ENCODE assay signal across 8 mouse cellular contexts in the genomic region with DNA sequence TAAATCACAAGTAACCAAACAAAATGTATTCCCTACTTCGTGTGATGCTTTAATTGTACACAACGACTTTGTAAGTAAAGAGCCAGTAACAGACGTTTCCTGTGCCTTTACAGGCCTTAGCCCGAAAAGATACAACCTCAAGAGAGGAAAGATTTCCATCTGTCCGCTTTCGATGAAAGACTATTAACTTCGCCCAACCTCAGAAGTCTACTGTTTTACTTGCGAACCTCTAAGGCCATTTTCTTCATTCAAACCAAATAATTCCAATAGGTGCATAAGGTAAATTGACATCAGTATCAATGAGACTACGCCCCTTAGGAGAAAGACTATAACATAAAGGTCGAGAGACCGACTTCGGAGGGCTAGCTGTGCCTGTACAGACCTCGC. TPM values are rescaled to one million over a fixed set of nuclear protein-coding genes. Genes with fewer than 3 reads are reported as not detected.
A peak's percentile ranks its signal among the peaks of the same experiment; 100 is the strongest.
DNase-seq lines count a peak whose midpoint lies in the region; ATAC-seq and TF ChIP-seq lines count a peak whose summit lies in the region.

No protein-coding gene starts in this region.

- no peak for ATAC-seq in lung, embryonic 14.5 days (ENCODE audit: insufficient read depth)
- no peak for ATAC-seq in hindbrain, postnatal 0 days

- peaks cover 19% of the 10 kb centered on the region for H3K36me3 ChIP-seq in lung, embryonic 14.5 days (ENCODE audit: insufficient read depth)
- peaks cover 10% of the 10 kb centered on the region for H3K36me3 ChIP-seq in hindbrain, postnatal 0 days (ENCODE audit: insufficient read depth, low read length)

- peak overlapping the region; percentile 97 for H3K4me3 ChIP-seq in lung, embryonic 14.5 days (ENCODE audit: low read depth, low read length)
- peak overlapping the region; percentile 89 for H3K4me3 ChIP-seq in cortical plate, adult 2 months (ENCODE audit: insufficient read depth, low read length)
- H3K4me3 ChIP-seq in hindbrain, postnatal 0 days (ENCODE audit: low read length): peak overlapping the region; percentile 92

- peak overlapping the region; percentile 95 for H3K9ac ChIP-seq in lung, embryonic 14.5 days
- H3K9ac ChIP-seq in hindbrain, postnatal 0 days (replicated peaks; ENCODE audit: low read length): peak overlapping the region; percentile 89

- no peaks in the 10 kb centered on the region for H3K9me3 ChIP-seq in lung, embryonic 14.5 days (ENCODE audit: low read depth, low read length)
- H3K9me3 ChIP-seq in hindbrain, postnatal 0 days (ENCODE audit: low read length): no peaks in the 10 kb centered on the region

- TF ChIP-seq CTCF in lung, embryonic 14.5 days (IDR thresholded peaks at IDR 0.05; ENCODE audit: low read depth): no peak
- no peak for TF ChIP-seq CTCF in cortical plate, adult 2 months (IDR thresholded peaks at IDR 0.05; ENCODE audit: extremely low read depth, insufficient read depth, low read length)
- TF ChIP-seq CTCF in hindbrain, postnatal 0 days (IDR thresholded peaks at IDR 0.05; ENCODE audit: low read depth): no peak

- peaks cover 10% of the 10 kb centered on the region for H3K4me1 ChIP-seq in lung, embryonic 14.5 days (ENCODE audit: insufficient read depth)
- peaks cover 7% of the 10 kb centered on the region; the same call in 1 of the 2 replicates for H3K4me1 ChIP-seq in cortical plate, adult 2 months (ENCODE audit: control insufficient read depth, insufficient read depth, low read length)
- H3K4me1 ChIP-seq in hindbrain, postnatal 0 days (ENCODE audit: insufficient read depth, low read length): peaks cover 20% of the 10 kb centered on the region; the same call in 1 of the 2 replicates

- no peak for TF ChIP-seq POLR2A in cortical plate, adult 2 months (IDR thresholded peaks at IDR 0.05; ENCODE audit: extremely low read depth, insufficient read depth, low read length)

- DNase-seq in lung, embryonic 14.5 days: peak; percentile 31
- DNase-seq in lung, postnatal 4 days: no peak
- no peak for DNase-seq in hindbrain, postnatal 0 days (ENCODE audit: low spot score)
- peak; percentile 56 for DNase-seq in naive thymus-derived CD4-positive, alpha-beta T cell, adult 2 months (ENCODE audit: low read depth)
- no peak for DNase-seq in urinary bladder, postnatal 14 days (ENCODE audit: low spot score)
- DNase-seq in thymus, postnatal 10 days (ENCODE audit: low spot score in 2 of 2): no peak
- DNase-seq in adipocyte (ENCODE audit: low spot score): no peak

- WGBS in lung, embryonic 14.5 days: 3% methylated on average over 13 of the region's 13 CpGs
- WGBS in hindbrain, postnatal 0 days: 2% methylated on average over 13 of the region's 13 CpGs

- H3K27me3 ChIP-seq in lung, embryonic 14.5 days (ENCODE audit: insufficient read depth, low read length): no peaks in the 10 kb centered on the region
- no peaks in the 10 kb centered on the region for H3K27me3 ChIP-seq in hindbrain, postnatal 0 days (ENCODE audit: insufficient read depth, low read length)

- peak overlapping the region; percentile 89 for H3K27ac ChIP-seq in lung, embryonic 14.5 days (ENCODE audit: low read depth)
- peak overlapping the region; percentile 92 for H3K27ac ChIP-seq in cortical plate, adult 2 months (ENCODE audit: insufficient read depth, low read length)
- peak overlapping the region; percentile 96 for H3K27ac ChIP-seq in hindbrain, postnatal 0 days

- H3K4me2 ChIP-seq in lung, embryonic 14.5 days: peak overlapping the region; percentile 77
- H3K4me2 ChIP-seq in hindbrain, postnatal 0 days (ENCODE audit: low read depth, low read length): peak overlapping the region; percentile 80

RNA-seq across cellular contexts. Expression of gene Hmgcr, which starts 0.7 kb away (rescaled TPM):
- 73.8 and 75.0 TPM in 2 replicates for polyA plus RNA-seq in lung, embryonic 14.5 days (2014; fragmentation: Nextera tagmentation; extraction: Ambion mirVana)
- 56.1 and 59.0 TPM in 2 replicates for polyA plus RNA-seq in cortical plate, adult 2 months (2012; rRNA removed)
- total RNA-seq in hindbrain, postnatal 0 days (2014; rRNA removed): 121 and 145 TPM in 2 replicates
- polyA plus RNA-seq in hindbrain, postnatal 0 days (2015; fragmentation: Nextera tagmentation; extraction: Ambion mirVana): 107 and 111 TPM in 2 replicates

Comparison
In these comparisons a context has a peak if more than half of its experiments do, and no peak if none do; other contexts are left out.
1. DNase-seq: peak in lung, embryonic 14.5 days (single experiment) and naive thymus-derived CD4-positive, alpha-beta T cell, adult 2 months (single experiment); none in lung, postnatal 4 days (0 of 2), hindbrain, postnatal 0 days (single experiment), urinary bladder, postnatal 14 days (single experiment), thymus, postnatal 10 days (0 of 2) and adipocyte (single experiment).
2. Peak in every context shown above with its lines, with median percentiles within 50 percentile points of each other: H3K27ac ChIP-seq and H3K4me3 ChIP-seq.